Mouse (Mus musculus) forebrain, postnatal 0 days (tissue): ENCODE results near the gene Ube3b. TPM values are rescaled to one million over a fixed set of nuclear protein-coding genes. Genes with fewer than 3 reads are reported as not detected.

Experiments
- ATAC-seq: fragments of 200-750 bp; cut with Nextera tagmentation; 2 replicates; pipeline ENCODE4 v1.8.0; 2017; ENCODE audit warnings: mild to moderate bottlenecking, moderate library complexity
- DNase-seq: peaks from one replicate; pipeline ENCODE4 v3.0.0-alpha.2; 2015
- H3K27ac ChIP-seq: fragments of 300-500 bp; sonication (generic); 2 replicates; pipeline ENCODE4 v1.5.1; 2014; ENCODE audit warnings: low read depth, mild to moderate bottlenecking, antibody characterized with exemption, low read length, moderate library complexity, mixed read lengths
- H3K27me3 ChIP-seq: fragments of 300-500 bp; sonication (generic); 2 replicates; pipeline ENCODE4 v1.6.1; 2014; ENCODE audit warnings: mild to moderate bottlenecking, low read length, mixed read lengths; ENCODE audit not compliant: insufficient read depth
- H3K36me3 ChIP-seq: fragments of 300-500 bp; sonication (generic); 2 replicates; pipeline ENCODE4 v1.6.1; 2014; ENCODE audit warnings: mild to moderate bottlenecking, moderate library complexity; ENCODE audit not compliant: insufficient read depth
- H3K4me1 ChIP-seq: fragments of 300-500 bp; sonication (generic); 2 replicates; pipeline ENCODE4 v1.6.1; 2014; ENCODE audit warnings: antibody characterized with exemption; ENCODE audit not compliant: insufficient read depth
- H3K4me2 ChIP-seq: fragments of 300-500 bp; sonication (generic); 2 replicates; pipeline ENCODE4 v1.6.1; 2014; ENCODE audit warnings: low read depth, mild to moderate bottlenecking, moderate library complexity
- H3K4me3 ChIP-seq: fragments of 300-500 bp; sonication (generic); 2 replicates; pipeline ENCODE4 v1.5.1; 2014; ENCODE audit warnings: low read depth, low read length, mixed read lengths
- H3K9ac ChIP-seq: fragments of 300-500 bp; sonication (generic); 2 replicates; pipeline ENCODE4 v1.6.1; 2014; ENCODE audit warnings: mild to moderate bottlenecking
- H3K9me3 ChIP-seq: fragments of 300-500 bp; sonication (generic); 2 replicates; pipeline ENCODE4 v1.6.1; 2016; ENCODE audit warnings: low read length
- CTCF ChIP-seq: sonication (generic); IDR thresholded peaks from 2 replicates; pipeline ENCODE4 v1.5.1; 2016; ENCODE audit warnings: antibody characterized with exemption, control low read depth, low read depth
- WGBS: fragments of 180-500 bp; shearing (Covaris S2); extraction: QIAGEN DNeasy Blood & Tissue Kit; methylation state at CpG from one replicate; pipeline ENCODE4 v1.1.7; 2014; 5-methylcytosine and 5-hydroxymethylcytosine counted together
- polyA plus RNA-seq: library from polyadenylated mRNA; unstranded; fragments of >200 nt; fragmentation: Nextera tagmentation; extraction: Ambion mirVana; gene quantifications from 2 replicates; pipeline ENCODE4 v1.2.1, GENCODE M21; 2015
- total RNA-seq: library from RNA; depleted of rRNA; stranded (reverse); fragments of >200 nt; gene quantifications from 2 replicates; pipeline ENCODE4 v1.2.3, GENCODE M21; 2014

Gene Ube3b
- total and polyA plus RNA-seq, 2 experiments from 2014 or later: 35.2 to 46.8 TPM

DNA sequence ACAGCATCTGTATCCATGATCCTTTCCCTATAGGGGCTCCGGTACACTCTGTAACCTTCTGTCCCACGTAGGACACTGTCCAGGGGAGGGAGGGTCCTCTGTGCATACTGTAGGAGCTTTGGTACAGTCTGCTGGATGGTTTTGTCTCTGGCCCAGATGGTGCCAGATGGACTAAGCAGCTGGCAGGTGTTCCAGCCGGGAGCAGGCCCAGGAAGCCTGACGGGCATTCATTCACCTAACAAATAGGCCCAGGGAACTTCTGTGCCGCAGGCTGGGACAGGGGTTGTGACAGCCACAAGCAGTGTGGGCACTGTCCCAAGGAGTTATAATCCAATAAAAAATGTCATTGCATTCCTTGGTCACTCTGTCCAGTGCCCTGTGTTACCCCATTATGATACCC, 43.6 kb downstream of the Ube3b start:
- WGBS: 57% methylated on average over 5 of the region's 5 CpGs
- no peaks in the 10 kb centered on the region for H3K4me1 ChIP-seq
- no peak overlapping the region for H3K9ac ChIP-seq
- no peaks in the 10 kb centered on the region for H3K9me3 ChIP-seq
- H3K36me3 ChIP-seq: peaks cover 24% of the 10 kb centered on the region
- H3K4me3 ChIP-seq: no peak overlapping the region
- H3K27me3 ChIP-seq: no peaks in the 10 kb centered on the region
- DNase-seq: no peak
- no peak for TF ChIP-seq CTCF
- ATAC-seq: no peak
- no peak overlapping the region for H3K27ac ChIP-seq
- H3K4me2 ChIP-seq: no peak overlapping the region

DNA sequence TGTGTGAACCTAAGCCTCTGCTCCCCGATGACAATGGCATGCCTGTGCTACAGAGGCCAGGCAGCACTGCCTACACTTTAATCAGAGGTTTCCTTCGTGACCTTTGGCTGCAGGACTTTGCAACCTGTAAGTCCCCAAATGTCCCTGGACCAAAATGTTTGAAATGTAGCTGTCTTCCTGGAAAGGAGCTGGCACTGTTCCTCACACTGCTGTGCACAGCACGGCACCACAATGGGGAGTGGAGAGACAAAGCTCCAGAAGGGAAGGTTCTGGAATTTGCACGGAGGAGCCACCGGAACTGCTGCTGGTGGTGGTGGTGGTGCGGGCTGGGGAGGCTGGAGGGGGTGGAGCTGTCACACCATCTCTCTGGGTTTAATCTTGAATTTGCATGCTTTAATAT, 46.3 kb downstream of the Ube3b start:
- DNase-seq (no peak), ATAC-seq (peak; percentile 47; the same call in 1 of the 2 replicates)
- Histone ChIP-seq H3K4me1 (no peaks in the 10 kb centered on the region), H3K4me3 (no peak overlapping the region), H3K36me3 (no peaks in the 10 kb centered on the region), H3K4me2 (no peak overlapping the region), H3K27ac (no peak overlapping the region), H3K9ac (no peak overlapping the region), H3K27me3 (no peaks in the 10 kb centered on the region), H3K9me3 (no peaks in the 10 kb centered on the region)
- 52% methylated on average over 6 of the region's 6 CpGs for WGBS
- no peak for TF ChIP-seq CTCF

DNA sequence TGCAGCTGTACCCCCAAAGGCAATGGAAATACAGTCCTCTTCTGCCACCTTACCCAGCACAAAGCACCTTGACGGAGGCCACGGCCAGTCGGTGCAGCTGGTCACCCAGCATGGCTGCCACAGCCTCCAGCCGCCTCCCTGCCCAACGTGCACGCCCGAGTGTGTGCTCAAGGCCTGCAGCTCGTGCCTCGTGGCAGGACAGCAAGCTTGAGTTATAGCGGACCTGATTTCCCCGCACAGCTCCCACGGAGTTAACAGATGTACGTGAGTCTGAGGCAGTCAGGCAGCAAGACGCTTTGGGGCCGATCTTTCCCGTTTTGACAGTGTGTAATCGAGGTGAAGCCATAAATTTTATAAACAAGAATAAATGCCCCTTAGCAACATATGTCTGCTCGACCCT, 48.2 kb downstream of the Ube3b start:
- Histone ChIP-seq H3K9ac (no peak overlapping the region), H3K4me1 (no peaks in the 10 kb centered on the region), H3K4me3 (no peak overlapping the region), H3K36me3 (no peaks in the 10 kb centered on the region), H3K9me3 (no peaks in the 10 kb centered on the region), H3K27ac (no peak overlapping the region), H3K4me2 (no peak overlapping the region), H3K27me3 (no peaks in the 10 kb centered on the region)
- no peak for DNase-seq
- TF ChIP-seq CTCF: no peak
- ATAC-seq: no peak
- WGBS: 80% methylated on average over 18 of the region's 18 CpGs

GRCm38 (mm10) chr5:114429781-114430180, 49.4 kb downstream of the Ube3b start:
- no peak overlapping the region for H3K27ac ChIP-seq
- no peak overlapping the region for H3K4me2 ChIP-seq
- no peak overlapping the region for H3K9ac ChIP-seq
- whole genome bisulfite sequencing: 80% methylated on average over 7 of the region's 7 CpGs
- H3K4me1 ChIP-seq: no peaks in the 10 kb centered on the region
- H3K27me3 ChIP-seq: no peaks in the 10 kb centered on the region
- H3K9me3 ChIP-seq: no peaks in the 10 kb centered on the region
- no peak overlapping the region for H3K4me3 ChIP-seq
- DNase-seq (no peak), ATAC-seq (no peak)
- H3K36me3 ChIP-seq: peaks cover 4% of the 10 kb centered on the region; the same call in 1 of the 2 replicates
- TF ChIP-seq CTCF: no peak

GRCm38 (mm10) chr5:114434359-114434758, 54.0 kb downstream of the Ube3b start:
- WGBS: 85% methylated on average over 8 of the region's 8 CpGs
- no peak for DNase-seq
- H3K4me3 ChIP-seq: no peak overlapping the region
- no peaks in the 10 kb centered on the region for H3K27me3 ChIP-seq
- H3K27ac ChIP-seq: no peak overlapping the region
- TF ChIP-seq CTCF: no peak
- ATAC-seq: no peak
- H3K36me3 ChIP-seq: peaks cover 16% of the 10 kb centered on the region
- no peaks in the 10 kb centered on the region for H3K9me3 ChIP-seq
- no peaks in the 10 kb centered on the region for H3K4me1 ChIP-seq
- H3K4me2 ChIP-seq: no peak overlapping the region
- H3K9ac ChIP-seq: no peak overlapping the region

- no peak overlapping the region for H3K4me3 ChIP-seq
Measured at GRCm38 (mm10) chr5:114435588-114435987, 55.2 kb downstream of the Ube3b start.

DNA sequence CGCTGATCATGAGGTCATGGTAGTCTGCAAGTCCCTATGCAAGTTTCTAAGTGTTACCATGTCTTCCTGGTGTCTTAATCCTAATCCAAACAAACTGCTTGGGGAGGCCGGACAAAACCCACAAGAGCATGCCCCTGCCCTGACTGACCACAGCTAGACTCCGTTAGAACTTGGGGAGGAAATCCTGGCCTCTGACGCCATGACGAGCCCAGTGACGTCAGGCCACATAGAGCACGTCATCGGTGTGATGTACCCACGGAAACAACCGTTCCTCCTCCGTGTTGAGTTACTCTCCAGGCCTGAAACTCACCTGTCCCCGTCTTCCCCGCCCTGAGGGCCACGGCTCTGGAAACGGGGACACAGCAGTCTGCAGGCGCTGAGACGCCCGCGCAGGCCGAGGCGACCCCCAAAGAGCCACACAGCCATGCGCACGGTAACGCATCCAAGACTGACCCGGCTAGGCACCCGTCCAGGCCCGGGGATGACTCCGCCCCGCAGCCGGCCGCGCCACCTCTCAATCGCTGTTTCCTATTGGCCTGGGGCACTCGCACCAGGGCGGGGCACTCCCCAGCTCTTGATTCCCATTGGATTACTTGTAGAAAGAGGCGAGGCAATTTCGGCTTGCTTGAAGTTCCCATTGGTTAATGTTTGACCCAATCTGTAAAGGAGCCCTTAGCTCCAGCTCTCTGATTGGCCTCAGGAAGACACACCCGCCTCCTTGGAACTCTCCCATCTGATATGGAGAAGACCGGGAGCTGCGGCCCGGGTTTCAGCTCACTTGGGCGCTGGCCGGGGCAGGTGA, 63.4 kb downstream of the Ube3b start, which contains the start of the genes Mmab and Mvk:
Gene Mmab, minus strand, starts transcription at position 495 of the 802 bp plus-strand sequence.
Gene Mvk, plus strand, starts transcription at position 704 of the 802 bp plus-strand sequence.
- Histone ChIP-seq H3K9me3 (no peaks in the 10 kb centered on the region), H3K36me3 (no peaks in the 10 kb centered on the region; the same call in none of the 2 replicates), H3K4me2 (peak within 1 kb of the TSS; percentile 75), H3K27me3 (no peaks in the 10 kb centered on the region), H3K4me3 (peak within 1 kb of the TSS; percentile 83), H3K9ac (peak within 1 kb of the TSS; percentile 67), H3K4me1 (no peaks in the 10 kb centered on the region), H3K27ac (peak within 1 kb of the TSS; percentile 79)
- DNase-seq (peak; percentile 98), ATAC-seq (peak; percentile 99)
- 5% methylated on average over 43 of the region's 43 CpGs for WGBS
- no peak for TF ChIP-seq CTCF

More at GRCm38 (mm10) chr5:114435588-114435987, 55.2 kb downstream of the Ube3b start:
- H3K27me3 ChIP-seq: no peaks in the 10 kb centered on the region
- no peak for TF ChIP-seq CTCF
- 88% methylated on average over 14 of the region's 14 CpGs for WGBS
- H3K36me3 ChIP-seq: peaks cover 16% of the 10 kb centered on the region
- no peaks in the 10 kb centered on the region for H3K9me3 ChIP-seq
- no peak for ATAC-seq
- no peak overlapping the region for H3K27ac ChIP-seq
- no peaks in the 10 kb centered on the region for H3K4me1 ChIP-seq
- H3K9ac ChIP-seq: no peak overlapping the region
- no peak for DNase-seq
- H3K4me2 ChIP-seq: no peak overlapping the region
